ENCODE assay signal across 24 mouse cellular contexts in genomic region chr13:52516561-52516960, GRCm38 (mm10).
"Had no signal": no experiment of that assay in that cellular context is flagged by ENCODE, and none has a peak within 500 bp of the region (broad histone marks: within the 10 kb centered on the region; RNA-seq: fewer than 3 reads in every experiment).

No protein-coding gene starts in this region.

- H3K4me3 ChIP-seq: heart, embryonic 10.5 days; heart, embryonic 12.5 days; hindbrain, embryonic 13.5 days; hindbrain, embryonic 15.5 days; kidney, embryonic 15.5 days; limb, embryonic 13.5 days; limb, embryonic 15.5 days; liver, embryonic 12.5 days had no signal

- H3K4me1 ChIP-seq: limb, embryonic 13.5 days; limb, embryonic 15.5 days; liver, embryonic 12.5 days had no signal

- H3K27ac ChIP-seq: heart, embryonic 10.5 days; hindbrain, embryonic 13.5 days; hindbrain, embryonic 15.5 days; hindbrain, postnatal 0 days; kidney, embryonic 15.5 days; kidney, postnatal 0 days; limb, embryonic 13.5 days; limb, embryonic 15.5 days; liver, embryonic 12.5 days; liver, embryonic 14.5 days had no signal

- DNase-seq: gastrocnemius, postnatal 14 days; gastrocnemius, postnatal 36 days; heart, adult 18-20 months; heart, postnatal 14 days; heart, postnatal 36 days; kidney, adult 11 months; kidney, adult 2 months; kidney, adult 9 months; kidney, postnatal 14 days; kidney, postnatal 36 days; layer of hippocampus, adult 9-11 months; layer of hippocampus, postnatal 36 days; left cerebral cortex, postnatal 4 days had no signal
